Mouse (Mus musculus) spleen, adult 2 months (tissue): ENCODE results near the gene Traf7.

ENCODE experiments used
- CTCF ChIP-seq: fragments of 200-500 bp; IDR thresholded peaks from 2 replicates; pipeline ENCODE4 v1.5.1; 2011; ENCODE audit warnings: mild to moderate bottlenecking, inconsistent platforms; ENCODE audit not compliant: insufficient read depth, insufficient read length, insufficient replicate concordance; ENCODE audit errors: extremely low read depth
- POLR2A ChIP-seq: fragments of 200-500 bp; IDR thresholded peaks from 2 replicates; pipeline ENCODE4 v1.6.1; 2011; ENCODE audit warnings: low read depth, low read length, inconsistent platforms

GRCm38 (mm10) chr17:24537536-24537935 is 9.8 kb upstream of the Traf7 start:
- TF ChIP-seq CTCF, result no peak
- TF ChIP-seq POLR2A, result no peak
